Mouse (Mus musculus) midbrain, postnatal 0 days (tissue): ENCODE data around the gene Stac2. TPM values are rescaled to one million over a fixed set of nuclear protein-coding genes. Genes with fewer than 3 reads are reported as not detected.

Experiments used
- ATAC-seq: fragments of 200-750 bp; cut with Nextera tagmentation; 2 replicates; pipeline ENCODE4 v1.8.0; 2017; ENCODE audit warnings: moderate number of reproducible peaks, mild to moderate bottlenecking, moderate TSS enrichment, moderate library complexity; ENCODE audit not compliant: low FRiP score
- DNase-seq: peaks from one replicate; pipeline ENCODE4 v3.0.0-alpha.2; 2015; ENCODE audit warnings: low spot score
- H3K27ac ChIP-seq: fragments of 300-500 bp; sonication (generic); 2 replicates; pipeline ENCODE4 v1.5.1; 2014; ENCODE audit warnings: low read depth, mild to moderate bottlenecking, low read length, mixed read lengths
- H3K27me3 ChIP-seq: fragments of 300-500 bp; sonication (generic); 2 replicates; pipeline ENCODE4 v1.6.1; 2014; ENCODE audit warnings: low read length, control low read depth, mixed read lengths; ENCODE audit not compliant: insufficient read depth
- H3K36me3 ChIP-seq: fragments of 300-500 bp; sonication (generic); 2 replicates; pipeline ENCODE4 v1.6.1; 2014; ENCODE audit warnings: low read length, control low read depth, mixed read lengths; ENCODE audit not compliant: insufficient read depth
- H3K4me1 ChIP-seq: fragments of 300-500 bp; sonication (generic); 2 replicates; pipeline ENCODE4 v1.6.1; 2014; ENCODE audit warnings: mild to moderate bottlenecking, control low read depth, antibody characterized with exemption, low read length, mixed read lengths; ENCODE audit not compliant: insufficient read depth
- H3K4me2 ChIP-seq: fragments of 300-500 bp; sonication (generic); 2 replicates; pipeline ENCODE4 v1.6.1; 2014; ENCODE audit warnings: low read depth, mild to moderate bottlenecking, low read length, mixed read lengths; ENCODE audit not compliant: poor library complexity, severe bottlenecking
- H3K4me3 ChIP-seq: fragments of 300-500 bp; sonication (generic); 2 replicates; pipeline ENCODE4 v1.5.1; 2014; ENCODE audit warnings: low read depth, mild to moderate bottlenecking, low read length, moderate library complexity
- H3K9ac ChIP-seq: fragments of 300-500 bp; sonication (generic); replicated peaks from 2 replicates; pipeline ENCODE4 v1.6.1; 2014; ENCODE audit warnings: mild to moderate bottlenecking, low read length, moderate library complexity, mixed read lengths; ENCODE audit not compliant: poor library complexity, severe bottlenecking
- H3K9me3 ChIP-seq: fragments of 300-500 bp; sonication (generic); 2 replicates; pipeline ENCODE4 v1.6.1; 2016; ENCODE audit warnings: low read length, control low read depth
- CTCF ChIP-seq: IDR thresholded peaks from 2 replicates; pipeline ENCODE4 v1.5.1; 2016; ENCODE audit warnings: antibody characterized with exemption, mild to moderate bottlenecking
- WGBS: fragments of 180-500 bp; shearing (Covaris S2); extraction: QIAGEN DNeasy Blood & Tissue Kit; methylation state at CpG from one replicate; pipeline ENCODE4 v1.1.7; 2014; 5-methylcytosine and 5-hydroxymethylcytosine counted together
- polyA plus RNA-seq: library from polyadenylated mRNA; unstranded; fragments of >200 nt; fragmentation: Nextera tagmentation; extraction: Ambion mirVana; gene quantifications from 2 replicates; pipeline ENCODE4 v1.2.1, GENCODE M21; 2015
- total RNA-seq: library from RNA; depleted of rRNA; stranded (reverse); fragments of >200 nt; gene quantifications from 2 replicates; pipeline ENCODE4 v1.2.3, GENCODE M21; 2014

Stac2 gene
- total and polyA plus RNA-seq, 2 experiments from 2014 or later: 3.5 to 8.3 TPM

DNA sequence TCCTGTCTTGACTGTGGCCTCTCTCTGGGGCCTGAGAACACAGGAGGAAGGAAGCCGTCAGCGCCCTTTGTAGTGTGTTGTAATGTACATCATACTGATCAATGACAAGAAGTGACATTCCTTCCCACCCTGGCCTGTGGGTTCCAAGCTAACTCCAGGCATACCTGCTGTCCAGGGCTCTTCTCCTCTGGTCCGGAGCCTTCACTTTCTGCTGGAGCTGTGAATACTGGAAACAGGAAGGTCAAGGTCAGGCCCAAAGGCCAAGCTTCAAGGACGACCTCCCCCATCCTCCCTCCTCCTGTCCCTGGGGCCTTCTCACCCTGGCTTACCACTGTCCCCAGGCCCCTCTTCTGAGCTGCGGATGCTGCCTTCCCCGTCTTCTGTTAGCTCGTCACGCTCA lies 12.3 kb downstream of the Stac2 start:
- H3K36me3 ChIP-seq: no peaks in the 10 kb centered on the region
- WGBS: 71% methylated on average over 8 of the region's 8 CpGs
- H3K27ac ChIP-seq: no peak overlapping the region
- TF ChIP-seq CTCF: no peak
- no peaks in the 10 kb centered on the region for H3K9me3 ChIP-seq
- DNase-seq: no peak
- no peak overlapping the region for H3K9ac ChIP-seq
- no peak for ATAC-seq
- H3K4me3 ChIP-seq: no peak overlapping the region
- H3K4me2 ChIP-seq: no peak overlapping the region
- 0 out of 2 replicates have a peak, but pooled peaks cover 4% of the 10 kb centered on the region for H3K4me1 ChIP-seq
- no peaks in the 10 kb centered on the region for H3K27me3 ChIP-seq

DNA sequence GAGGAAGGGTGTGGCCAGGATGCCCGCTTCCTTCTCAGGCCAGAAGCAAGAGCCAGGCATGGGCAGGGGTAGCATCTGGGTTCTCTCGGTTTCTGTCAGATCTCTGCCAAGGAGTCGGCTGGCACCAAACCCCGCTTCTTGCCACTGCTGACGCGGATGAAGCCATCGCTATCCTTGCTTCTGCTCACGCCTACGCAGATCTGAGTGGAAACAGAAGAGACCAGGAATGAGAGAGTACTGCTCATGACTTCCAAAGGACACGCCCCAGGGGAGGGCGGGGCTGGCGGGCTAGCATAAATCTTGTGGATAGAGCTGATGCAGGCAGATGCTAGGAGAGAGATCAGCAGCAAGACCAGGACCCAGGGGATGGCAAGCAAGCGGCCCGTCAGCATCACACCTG lies 15.4 kb downstream of the Stac2 start:
- H3K9me3 ChIP-seq: no peaks in the 10 kb centered on the region
- H3K4me2 ChIP-seq: no peak overlapping the region
- H3K36me3 ChIP-seq: no peaks in the 10 kb centered on the region
- peaks cover 10% of the 10 kb centered on the region; the same call in 1 of the 2 replicates for H3K4me1 ChIP-seq
- no peak overlapping the region for H3K4me3 ChIP-seq
- H3K27me3 ChIP-seq: no peaks in the 10 kb centered on the region
- ATAC-seq (no peak), DNase-seq (no peak)
- H3K9ac ChIP-seq: no peak overlapping the region
- 63% methylated on average over 14 of the region's 14 CpGs for WGBS
- no peak overlapping the region for H3K27ac ChIP-seq
- TF ChIP-seq CTCF: no peak

DNA sequence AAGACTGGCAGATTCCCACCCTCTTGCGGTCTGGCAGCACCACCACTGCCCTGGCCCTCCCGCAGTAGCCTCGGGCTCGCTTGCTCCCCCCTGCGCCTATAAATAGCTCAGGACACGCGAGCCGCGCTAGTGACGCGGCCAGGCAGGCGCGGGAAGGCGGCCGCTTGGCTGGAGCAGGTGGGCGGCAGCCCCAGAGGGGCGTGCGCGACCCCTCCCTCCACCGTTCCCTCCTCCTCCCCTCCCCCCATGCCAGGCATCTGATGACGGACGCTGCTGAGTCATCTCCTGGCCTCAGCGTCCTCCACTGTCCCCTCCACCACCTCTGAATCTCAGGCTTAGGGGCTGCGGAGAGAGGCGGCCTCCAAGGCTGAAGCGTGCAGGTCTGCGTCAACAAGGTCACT lies 17.3 kb downstream of the Stac2 start:
- Histone ChIP-seq H3K36me3 (peaks cover 4% of the 10 kb centered on the region; the same call in 1 of the 2 replicates), H3K9ac (peak overlapping the region; percentile 56), H3K4me3 (peak overlapping the region; percentile 39), H3K4me2 (peak overlapping the region; percentile 77), H3K27me3 (no peaks in the 10 kb centered on the region), H3K27ac (0 out of 2 replicates have a peak overlapping the region, but pooled peaks have one; percentile 26), H3K9me3 (no peaks in the 10 kb centered on the region), H3K4me1 (peaks cover 10% of the 10 kb centered on the region; the same call in 1 of the 2 replicates)
- peak; percentile 74 for ATAC-seq
- 1% methylated on average over 27 of the region's 27 CpGs for WGBS
- peak; percentile 69 for DNase-seq
- peak; percentile 30; the same call in 1 of the 2 replicates for TF ChIP-seq CTCF

DNA sequence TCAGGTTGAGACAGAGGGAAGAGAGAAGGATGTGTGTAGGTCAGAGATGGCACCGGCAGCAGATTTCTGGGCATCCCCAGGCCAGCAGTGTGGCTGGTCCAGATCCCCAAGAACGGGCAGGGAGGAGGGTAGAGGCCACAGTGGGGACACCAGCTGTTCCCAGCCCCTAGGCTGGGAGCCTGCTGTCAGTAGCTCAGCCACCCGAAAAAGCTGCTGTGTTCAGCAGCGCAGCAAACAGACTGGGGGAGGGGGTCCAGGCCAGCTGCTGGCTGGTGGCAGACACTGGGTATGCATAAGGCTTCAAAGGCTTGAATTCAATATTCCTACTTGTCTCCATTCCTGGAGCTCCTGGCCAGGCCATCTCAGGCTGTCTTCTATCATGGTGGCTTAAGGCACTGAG lies 18.4 kb downstream of the Stac2 start:
- 27% methylated on average over 4 of the region's 4 CpGs for WGBS
- no peaks in the 10 kb centered on the region for H3K9me3 ChIP-seq
- no peak overlapping the region for H3K4me2 ChIP-seq
- H3K27ac ChIP-seq: no peak overlapping the region
- no peaks in the 10 kb centered on the region for H3K27me3 ChIP-seq
- ATAC-seq: no peak; the same call in 1 of the 2 replicates
- H3K4me1 ChIP-seq: peaks cover 10% of the 10 kb centered on the region; the same call in 1 of the 2 replicates
- DNase-seq: peak; percentile 77
- H3K4me3 ChIP-seq: no peak overlapping the region
- no peak overlapping the region for H3K9ac ChIP-seq
- TF ChIP-seq CTCF: no peak
- H3K36me3 ChIP-seq: peaks cover 12% of the 10 kb centered on the region; the same call in 1 of the 2 replicates

DNA sequence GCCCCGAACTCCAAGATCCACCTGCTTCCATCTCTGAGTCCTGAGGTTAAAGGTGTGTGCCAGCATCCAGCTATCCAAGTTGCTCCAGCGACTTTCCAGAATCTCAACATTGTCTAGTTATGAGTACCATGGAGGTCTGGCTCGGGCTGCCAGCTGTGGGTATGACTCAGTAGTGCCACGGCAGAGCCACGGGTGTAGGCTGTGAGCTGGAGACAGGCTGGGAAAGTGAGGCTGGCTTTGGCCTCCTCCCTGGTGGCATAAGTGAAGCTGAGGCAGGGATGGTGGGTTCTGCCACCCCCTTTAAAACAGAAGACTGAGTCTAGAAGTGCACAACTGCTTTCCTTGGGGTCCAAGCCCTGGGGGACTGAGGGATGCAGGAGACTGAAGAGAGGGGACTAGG lies 19.2 kb downstream of the Stac2 start:
- H3K27ac ChIP-seq: no peak overlapping the region
- no peak overlapping the region for H3K4me3 ChIP-seq
- H3K36me3 ChIP-seq: peaks cover 19% of the 10 kb centered on the region; the same call in 1 of the 2 replicates
- no peak for DNase-seq
- H3K4me2 ChIP-seq: no peak overlapping the region
- no peak overlapping the region for H3K9ac ChIP-seq
- peaks cover 10% of the 10 kb centered on the region; the same call in 1 of the 2 replicates for H3K4me1 ChIP-seq
- no peaks in the 10 kb centered on the region for H3K27me3 ChIP-seq
- 91% methylated on average over 5 of the region's 5 CpGs for WGBS
- TF ChIP-seq CTCF: no peak
- ATAC-seq: no peak
- H3K9me3 ChIP-seq: no peaks in the 10 kb centered on the region

DNA sequence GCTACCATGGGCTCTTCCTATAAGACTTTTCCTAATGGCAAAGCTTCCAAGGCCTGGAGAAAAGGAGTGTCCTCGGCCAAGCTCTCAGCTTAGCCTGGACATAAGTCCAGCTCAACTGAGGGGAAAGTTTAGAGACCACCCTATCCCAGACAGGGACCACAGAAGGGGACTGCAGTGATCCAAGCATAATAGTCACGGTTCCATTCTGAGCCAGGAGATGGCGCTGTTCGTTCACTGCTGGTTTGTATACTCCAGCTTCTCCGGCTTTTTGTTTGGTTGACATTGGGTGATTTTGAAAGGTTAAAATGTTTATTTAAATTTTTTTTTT lies 21.9 kb downstream of the Stac2 start:
- Histone ChIP-seq H3K4me1 (peaks cover 10% of the 10 kb centered on the region; the same call in 1 of the 2 replicates), H3K9ac (no peak overlapping the region), H3K4me2 (no peak overlapping the region), H3K27ac (no peak overlapping the region), H3K27me3 (no peaks in the 10 kb centered on the region), H3K36me3 (peaks cover 23% of the 10 kb centered on the region), H3K4me3 (no peak overlapping the region), H3K9me3 (no peaks in the 10 kb centered on the region)
- TF ChIP-seq CTCF: peak; percentile 90
- 3% methylated on average over 5 of the region's 5 CpGs for WGBS
- ATAC-seq (no peak), DNase-seq (peak; percentile 88)
